Mouse (Mus musculus) kidney, postnatal 0 days (tissue): ENCODE measurements around the gene Rarg. TPM values are rescaled to one million over a fixed set of nuclear protein-coding genes. Genes with fewer than 3 reads are reported as not detected.

ENCODE experiments used
- ATAC-seq: fragments of 200-750 bp; cut with Nextera tagmentation; replicated peaks from 2 replicates; pipeline ENCODE4 v1.8.0; 2017; ENCODE audit warnings: low read depth, moderate number of reproducible peaks, moderate TSS enrichment, moderate library complexity; ENCODE audit not compliant: low FRiP score
- DNase-seq: peaks from one replicate; pipeline ENCODE4 v3.0.0-alpha.2; 2016; ENCODE audit warnings: low spot score
- H3K27ac ChIP-seq: fragments of 300-500 bp; sonication (generic); 2 replicates; pipeline ENCODE4 v1.5.1; 2014; ENCODE audit warnings: mild to moderate bottlenecking
- H3K27me3 ChIP-seq: fragments of 300-500 bp; sonication (generic); 2 replicates; pipeline ENCODE4 v1.6.1; 2014; ENCODE audit warnings: low read length, mixed read lengths; ENCODE audit not compliant: insufficient read depth
- H3K36me3 ChIP-seq: fragments of 300-500 bp; sonication (generic); 2 replicates; pipeline ENCODE4 v1.6.1; 2014; ENCODE audit warnings: low read length, mixed read lengths; ENCODE audit not compliant: insufficient read depth
- H3K4me1 ChIP-seq: fragments of 300-500 bp; sonication (generic); replicated peaks from 2 replicates; pipeline ENCODE4 v1.6.1; 2014; ENCODE audit warnings: antibody characterized with exemption, low read length, mixed read lengths; ENCODE audit not compliant: insufficient read depth
- H3K4me2 ChIP-seq: fragments of 300-500 bp; sonication (generic); 2 replicates; pipeline ENCODE4 v1.6.1; 2014; ENCODE audit warnings: mild to moderate bottlenecking, low read length, moderate library complexity, mixed read lengths
- H3K4me3 ChIP-seq: fragments of 300-500 bp; sonication (generic); replicated peaks from 2 replicates; pipeline ENCODE4 v1.5.1; 2014; ENCODE audit warnings: low read depth, low read length
- H3K9ac ChIP-seq: fragments of 300-500 bp; sonication (generic); 2 replicates; pipeline ENCODE4 v1.6.1; 2014; ENCODE audit warnings: low read depth, low read length
- H3K9me3 ChIP-seq: fragments of 300-500 bp; sonication (generic); replicated peaks from 2 replicates; pipeline ENCODE4 v1.6.1; 2016; ENCODE audit warnings: low read length, inconsistent platforms, mixed read lengths
- CTCF ChIP-seq: IDR thresholded peaks from 2 replicates; pipeline ENCODE4 v1.5.1; 2016; ENCODE audit warnings: antibody characterized with exemption, low read depth, mild to moderate bottlenecking, moderate library complexity
- WGBS: fragments of 180-500 bp; shearing (Covaris S2); extraction: QIAGEN DNeasy Blood & Tissue Kit; methylation state at CpG from one replicate; pipeline ENCODE4 v1.1.7; 2014; 5-methylcytosine and 5-hydroxymethylcytosine counted together
- polyA plus RNA-seq: library from polyadenylated mRNA; unstranded; fragments of >200 nt; fragmentation: Nextera tagmentation; extraction: Ambion mirVana; gene quantifications from 2 replicates; pipeline ENCODE4 v1.2.1, GENCODE M21; 2015

Gene Rarg
- polyA plus RNA-seq, 1 experiment from 2014 or later, result 23.2 TPM

DNA sequence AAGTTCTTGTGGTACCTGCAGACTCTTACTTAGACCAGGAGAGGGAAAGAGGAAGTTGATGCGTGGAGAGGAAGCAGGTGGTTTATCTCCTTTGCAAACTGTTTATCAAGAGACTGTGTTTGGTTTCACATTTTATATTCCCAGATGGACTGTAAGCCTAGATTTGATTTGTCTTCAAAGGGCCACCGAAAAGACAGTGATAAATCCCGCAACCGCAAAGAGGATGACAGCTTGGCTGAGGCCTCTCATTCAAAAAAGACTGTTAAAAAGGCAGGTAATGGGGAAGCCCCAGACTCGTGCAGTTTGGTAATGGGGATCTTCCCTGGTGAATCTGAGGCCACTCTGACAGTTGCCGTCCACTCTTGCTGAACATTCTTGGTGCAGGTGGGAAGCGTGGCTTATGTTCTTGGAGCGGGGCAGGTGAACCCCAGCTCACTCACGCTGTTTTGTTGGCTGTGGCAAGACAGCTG lies 49.2 kb downstream of the Rarg start:
- Histone ChIP-seq H3K27ac (no peak overlapping the region), H3K9ac (0 out of 2 replicates have a peak overlapping the region, but pooled peaks have one; percentile 14), H3K4me1 (peaks cover 26% of the 10 kb centered on the region; the same call in 1 of the 2 replicates), H3K4me2 (peak overlapping the region; percentile 11; the same call in 1 of the 2 replicates), H3K27me3 (no peaks in the 10 kb centered on the region), H3K9me3 (no peaks in the 10 kb centered on the region), H3K36me3 (peaks cover 49% of the 10 kb centered on the region), H3K4me3 (no peak overlapping the region)
- DNase-seq, result no peak
- 53% methylated on average over 9 of the region's 9 CpGs for WGBS
- no peak for TF ChIP-seq CTCF
- no peak for ATAC-seq

DNA sequence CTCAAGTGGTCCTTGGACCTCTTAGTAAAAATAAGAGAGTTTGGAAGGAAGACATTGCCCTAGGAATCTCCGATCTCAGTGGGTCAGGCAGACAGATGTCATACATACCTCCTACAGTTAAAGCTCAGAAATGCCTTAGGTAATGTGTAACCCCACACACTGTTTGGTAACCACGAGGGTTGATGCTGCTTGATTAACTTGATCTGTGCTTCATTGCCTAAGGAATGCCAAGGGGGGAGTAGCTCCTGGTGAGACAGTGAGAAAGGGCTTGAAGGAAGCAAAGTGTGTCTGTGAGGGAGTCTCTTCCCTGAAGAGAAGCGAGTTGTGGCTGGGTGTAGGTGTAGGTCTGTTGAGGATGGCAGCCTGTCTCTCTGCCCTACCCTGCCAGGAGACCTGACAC lies 50.0 kb downstream of the Rarg start:
- Histone ChIP-seq H3K27me3 (no peaks in the 10 kb centered on the region), H3K27ac (peak overlapping the region; percentile 27; the same call in 1 of the 2 replicates), H3K36me3 (peaks cover 42% of the 10 kb centered on the region), H3K4me2 (0 out of 2 replicates have a peak overlapping the region, but pooled peaks have one; percentile 11), H3K9me3 (no peaks in the 10 kb centered on the region), H3K4me3 (no peak overlapping the region), H3K4me1 (peaks cover 28% of the 10 kb centered on the region), H3K9ac (0 out of 2 replicates have a peak overlapping the region, but pooled peaks have one; percentile 5)
- peak; percentile 76 for DNase-seq
- 40% methylated on average over 3 of the region's 3 CpGs for WGBS
- ATAC-seq, result 0 out of 2 replicates have a peak, but pooled peaks have one; percentile 12
- no peak for TF ChIP-seq CTCF

DNA sequence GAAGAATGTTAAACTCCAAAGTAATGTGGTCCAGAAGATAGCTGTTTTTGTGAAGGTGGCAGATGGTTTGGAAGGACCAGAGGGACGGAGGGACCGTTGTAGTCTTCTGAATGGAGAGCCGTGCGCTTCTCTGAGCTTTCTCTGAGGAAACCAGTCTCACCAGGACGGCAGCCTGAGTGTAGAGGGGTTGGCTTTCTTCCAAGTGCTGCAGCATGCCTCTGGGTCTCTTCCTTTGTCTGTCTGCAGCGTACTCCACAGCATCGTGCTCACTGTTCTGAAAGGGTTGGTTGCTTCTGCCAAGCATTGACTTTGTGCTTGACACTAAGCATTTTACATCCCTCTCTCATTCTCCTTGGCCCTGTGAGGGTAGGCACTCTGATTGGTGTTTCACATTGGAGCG lies 51.5 kb downstream of the Rarg start:
- TF ChIP-seq CTCF, result no peak
- Histone ChIP-seq H3K4me2 (peak overlapping the region; percentile 70), H3K9ac (peak overlapping the region; percentile 31; the same call in 1 of the 2 replicates), H3K4me1 (peaks cover 33% of the 10 kb centered on the region), H3K36me3 (peaks cover 34% of the 10 kb centered on the region), H3K27me3 (no peaks in the 10 kb centered on the region), H3K9me3 (no peaks in the 10 kb centered on the region), H3K27ac (0 out of 2 replicates have a peak overlapping the region, but pooled peaks have one; percentile 44), H3K4me3 (peak overlapping the region; percentile 90; the same call in 1 of the 2 replicates)
- WGBS, result 37% methylated on average over 8 of the region's 8 CpGs
- ATAC-seq, result no peak
- peak; percentile 58 for DNase-seq

DNA sequence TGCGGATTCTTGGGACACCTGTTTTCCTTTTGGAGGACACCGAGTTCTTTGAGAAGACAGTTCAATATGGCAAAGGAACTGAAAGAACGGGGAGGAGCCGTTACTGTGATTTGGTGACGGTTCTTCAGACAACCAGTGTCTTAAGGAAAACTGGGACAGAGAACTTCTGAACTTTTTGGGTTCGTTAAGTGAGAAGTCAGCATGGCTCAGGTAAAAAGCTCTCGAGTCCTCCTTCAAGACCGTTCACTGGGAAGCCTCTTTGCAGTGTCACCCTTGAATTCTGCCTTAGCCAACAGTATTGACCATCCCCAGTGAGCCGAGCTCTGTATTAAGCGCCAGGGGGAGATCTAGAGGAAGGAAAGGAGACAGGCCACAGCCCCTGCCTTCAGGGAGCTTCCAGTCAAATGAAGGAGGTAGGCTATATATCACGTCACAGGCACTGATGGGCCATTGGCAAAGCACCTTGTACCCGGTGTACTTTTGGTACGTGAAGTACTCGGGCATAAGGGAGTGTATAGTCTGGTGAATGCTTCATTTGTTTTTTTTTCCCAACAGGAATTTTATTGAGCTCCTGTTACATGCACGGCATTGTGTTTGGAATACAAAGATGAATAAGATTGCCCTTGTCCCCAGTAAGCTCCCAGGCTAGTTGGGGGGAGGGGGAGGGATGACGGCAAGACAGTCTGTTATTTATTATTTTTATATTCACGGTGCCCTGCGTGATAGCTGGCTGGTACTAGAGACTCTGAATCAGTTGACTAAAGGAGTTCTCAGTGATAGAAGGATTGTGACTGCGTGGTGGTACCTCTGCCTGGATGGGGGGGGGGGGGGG lies 52.4 kb downstream of the Rarg start, which contains the start of gene Csad:
Gene Csad (minus strand): TSS at position 51 of the 832 bp plus-strand sequence.
- Histone ChIP-seq H3K9ac (peak within 1 kb of the TSS; percentile 99), H3K9me3 (no peaks in the 10 kb centered on the region), H3K27me3 (no peaks in the 10 kb centered on the region), H3K36me3 (peaks cover 26% of the 10 kb centered on the region), H3K4me1 (peaks cover 33% of the 10 kb centered on the region), H3K27ac (peak within 1 kb of the TSS; percentile 100), H3K4me3 (peak within 1 kb of the TSS; percentile 90), H3K4me2 (peak within 1 kb of the TSS; percentile 70)
- DNase-seq (no peak), ATAC-seq (no peak)
- no peak for TF ChIP-seq CTCF
- WGBS, result 33% methylated on average over 19 of the region's 19 CpGs

DNA sequence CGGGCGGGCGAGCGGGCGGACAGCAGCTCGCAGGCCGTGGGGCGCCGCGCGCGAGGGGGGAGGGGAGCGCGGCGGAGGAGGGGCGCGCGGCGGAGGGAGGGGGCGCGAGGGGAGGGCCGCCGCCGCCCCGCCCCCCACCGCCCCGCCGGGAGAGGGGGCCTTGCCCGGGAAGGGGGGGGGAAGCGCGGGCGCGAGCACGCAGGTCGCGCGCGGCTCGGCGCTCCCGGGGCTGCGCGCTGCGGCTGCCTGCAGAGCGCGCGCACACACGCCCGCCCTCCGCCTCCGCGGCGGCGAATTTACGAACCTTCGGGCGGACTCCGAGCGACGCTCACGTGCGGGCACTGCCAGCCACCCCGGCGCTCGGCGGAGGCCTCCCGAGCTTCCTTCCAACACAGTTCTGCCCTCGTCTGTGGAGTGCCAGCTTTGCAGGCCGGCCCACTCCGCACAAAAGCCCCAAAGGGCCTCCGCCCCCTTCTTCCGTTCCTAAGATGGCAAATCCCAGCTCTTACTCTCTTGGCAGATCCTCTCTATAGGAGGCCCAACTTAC lies 53.4 kb downstream of the Rarg start:
- Histone ChIP-seq H3K27ac (peak overlapping the region; percentile 100), H3K27me3 (no peaks in the 10 kb centered on the region), H3K4me2 (peak overlapping the region; percentile 70), H3K4me1 (peaks cover 33% of the 10 kb centered on the region), H3K36me3 (peaks cover 18% of the 10 kb centered on the region; the same call in 1 of the 2 replicates), H3K4me3 (peak overlapping the region; percentile 90), H3K9me3 (no peaks in the 10 kb centered on the region), H3K9ac (peak overlapping the region; percentile 99)
- 0% methylated on average over 27 of the region's 72 CpGs for WGBS
- ATAC-seq (peak; percentile 52), DNase-seq (peak; percentile 79)
- TF ChIP-seq CTCF, result no peak
